Mouse (Mus musculus) frontal cortex, postnatal 36 days (tissue): ENCODE results near the gene Mtmr6.
"Not testable (repeated sequence)": the region's sequence is repeated elsewhere in the genome, so short reads cannot be mapped to it uniquely, and the experiment has no call there.

Experiments
- DNase-seq, 2 experiments: peaks; one replicate each; pipeline ENCODE4 v3.0.0; 2022; ENCODE audit warnings: low spot score in 2 of 2

The Mtmr6 gene

DNA sequence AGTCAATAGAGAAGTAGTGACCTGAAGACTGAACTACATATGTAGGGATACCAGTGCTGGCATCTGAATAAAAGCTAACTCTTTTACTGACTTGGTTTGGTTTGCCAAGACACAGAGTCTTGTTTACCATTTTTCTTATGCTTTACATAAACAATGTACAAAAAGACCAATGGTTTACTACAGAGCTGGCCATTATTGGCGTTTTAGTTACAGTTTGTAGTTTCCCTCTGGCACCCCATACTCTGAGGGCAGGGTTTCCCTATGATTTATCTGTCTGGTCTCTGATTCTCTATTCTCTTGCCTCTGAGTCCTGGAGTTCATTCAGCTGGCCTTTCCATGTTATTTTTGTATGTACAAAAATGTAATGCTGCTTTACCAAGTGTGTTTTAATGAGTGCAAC is 30.5 kb downstream of the Mtmr6 start:
- no peak for DNase-seq

DNA sequence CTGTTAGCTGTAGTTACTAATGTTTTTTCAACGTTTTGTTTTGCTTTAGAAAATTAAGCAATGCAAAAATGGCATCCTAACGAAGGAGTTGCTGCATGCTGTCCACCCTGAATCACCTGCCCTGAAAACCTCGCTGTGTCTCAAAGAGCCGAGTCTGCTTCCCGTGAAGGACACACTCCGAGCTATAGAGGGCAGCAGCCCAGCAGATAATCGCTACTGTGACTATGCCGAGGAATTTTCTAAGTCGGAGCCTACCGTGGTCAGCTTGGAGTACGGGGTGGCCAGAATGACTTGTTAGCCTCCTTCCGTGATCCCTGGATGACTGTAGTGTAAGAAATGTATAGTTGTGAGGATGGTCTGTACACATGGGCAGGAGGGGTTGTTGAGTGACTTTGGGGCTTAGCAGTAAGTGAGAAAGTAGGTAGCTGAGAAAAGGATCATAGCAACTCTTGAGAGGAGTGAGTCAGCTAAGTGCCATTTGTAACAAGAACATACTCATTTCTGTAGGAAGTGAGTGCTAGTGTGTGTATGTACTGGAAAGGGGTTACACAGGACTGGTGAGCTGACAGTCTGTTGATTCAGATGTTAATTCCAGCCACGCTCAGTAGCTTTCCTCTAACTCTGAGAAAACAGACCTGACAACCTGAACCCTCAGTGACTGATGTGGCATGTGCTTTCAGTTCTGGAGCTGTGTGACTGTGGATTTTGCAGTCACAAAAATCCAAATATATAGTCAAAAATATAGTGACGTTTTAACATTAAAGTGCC is 35.4 kb downstream of the Mtmr6 start:
- DNase-seq = peak in 1 of 2 experiments; percentile 13

DNA sequence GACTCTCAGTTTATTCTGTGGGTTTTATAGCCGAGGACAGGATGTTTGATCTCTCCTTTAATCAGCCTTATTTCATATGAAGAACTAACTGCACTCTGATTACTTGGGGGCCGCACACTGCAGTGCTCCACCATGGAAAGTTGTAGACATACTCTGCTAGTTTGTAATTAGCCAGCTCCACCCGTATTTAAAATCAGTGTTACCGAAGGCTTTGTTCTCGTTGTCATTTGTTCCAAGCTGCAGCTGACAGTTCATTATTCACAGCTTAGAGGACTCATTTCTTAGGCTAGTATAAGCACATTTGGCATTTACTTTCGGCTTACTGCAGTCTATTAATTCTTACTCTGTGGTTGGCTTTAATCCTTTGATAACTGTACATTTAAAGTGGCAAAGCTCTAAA is 36.0 kb downstream of the Mtmr6 start:
- no peak for DNase-seq

DNA sequence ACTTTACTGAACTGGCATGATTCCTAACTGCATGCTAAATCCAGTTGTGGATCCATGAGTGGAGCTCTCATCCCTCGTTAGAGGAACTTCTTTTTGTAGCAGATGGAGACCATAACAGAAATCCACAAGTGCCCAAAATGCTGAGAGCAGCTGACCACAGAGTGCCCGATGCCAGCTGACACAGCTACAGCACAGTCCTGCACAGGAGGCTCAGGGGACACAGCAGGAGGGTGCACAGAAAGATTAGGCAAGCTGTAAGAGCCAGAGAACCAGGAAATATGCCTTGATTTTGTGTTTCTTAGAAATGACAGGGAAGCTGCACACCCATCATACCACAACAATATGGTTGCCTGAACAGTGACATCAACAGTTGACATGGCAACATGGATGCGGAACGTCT is 37.4 kb downstream of the Mtmr6 start:
- DNase-seq = no peak

DNA sequence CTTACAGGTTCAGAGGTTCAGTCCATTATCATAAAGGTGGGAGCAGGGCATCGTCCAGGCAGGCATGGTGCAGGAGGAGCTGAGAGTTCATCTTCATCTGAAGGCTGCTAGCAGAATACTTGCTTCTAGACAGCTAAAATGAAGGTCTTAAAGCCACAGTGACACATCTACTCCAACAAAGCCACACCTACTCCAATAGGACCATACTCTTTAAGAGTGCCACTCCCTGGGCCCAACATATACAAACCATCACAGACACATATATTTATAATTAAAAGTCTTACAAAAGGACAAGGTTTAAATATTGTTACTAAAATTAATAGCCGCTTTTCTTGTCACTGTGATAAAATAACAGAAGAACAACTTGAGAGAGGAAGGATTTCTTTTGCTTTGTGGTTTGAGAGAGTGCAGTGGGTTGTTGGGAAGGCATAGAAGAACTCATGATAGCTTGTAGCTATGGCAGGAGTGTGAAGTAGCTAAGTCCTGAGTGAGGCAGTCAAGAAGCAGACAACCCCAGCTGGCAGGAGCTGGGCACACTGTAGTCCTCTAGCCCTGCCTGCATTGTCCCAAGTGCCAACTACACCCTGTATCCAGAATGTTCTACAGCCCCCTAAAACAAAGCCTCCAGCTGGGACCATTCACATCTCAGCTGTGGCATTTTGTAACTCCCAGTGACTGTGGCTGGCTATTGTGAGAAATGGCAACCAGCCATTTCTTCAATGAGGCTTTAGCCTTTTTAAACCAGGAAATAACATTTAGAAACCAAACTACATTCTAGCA is 39.6 kb downstream of the Mtmr6 start:
- no peak for DNase-seq

DNA sequence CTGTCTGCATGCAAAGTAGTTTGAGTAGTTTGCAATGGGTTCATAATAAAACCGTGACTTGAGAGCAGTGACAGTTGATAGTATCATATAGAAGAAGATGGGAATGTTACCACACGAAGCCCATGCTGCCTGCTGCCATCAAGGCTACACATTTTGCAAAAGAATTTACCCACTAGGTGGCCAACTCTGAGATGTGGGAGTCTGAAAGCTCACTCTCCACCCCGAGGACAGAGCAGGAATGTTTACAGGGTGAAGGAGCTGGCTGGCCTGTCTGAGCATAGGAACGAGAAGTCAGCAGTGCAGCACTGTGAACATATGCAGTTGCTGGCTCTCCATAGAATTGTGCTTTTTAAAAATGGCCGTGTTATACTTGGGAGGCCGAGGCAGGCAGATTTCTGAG is 43.1 kb downstream of the Mtmr6 start:
- no peak for DNase-seq

DNA sequence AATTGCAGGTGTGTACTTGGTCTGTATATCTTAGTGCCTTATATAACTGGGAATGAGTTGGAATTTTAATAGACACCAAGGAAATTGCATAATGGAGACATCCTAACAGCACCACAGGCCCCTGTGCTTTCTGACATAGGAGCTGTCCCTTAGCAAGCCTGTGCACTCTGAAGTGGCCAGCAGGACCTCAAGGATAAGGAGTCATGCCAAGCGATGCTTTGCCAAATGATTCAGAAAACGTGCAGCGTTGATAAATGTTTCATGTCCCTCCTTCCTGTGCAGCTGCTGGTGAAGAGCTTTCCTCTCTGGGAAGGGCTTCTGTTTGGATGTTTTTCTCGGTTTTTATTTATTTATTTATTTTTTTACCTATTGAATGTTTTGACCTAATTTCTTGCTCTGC is 45.7 kb downstream of the Mtmr6 start:
- no peak for DNase-seq

DNA sequence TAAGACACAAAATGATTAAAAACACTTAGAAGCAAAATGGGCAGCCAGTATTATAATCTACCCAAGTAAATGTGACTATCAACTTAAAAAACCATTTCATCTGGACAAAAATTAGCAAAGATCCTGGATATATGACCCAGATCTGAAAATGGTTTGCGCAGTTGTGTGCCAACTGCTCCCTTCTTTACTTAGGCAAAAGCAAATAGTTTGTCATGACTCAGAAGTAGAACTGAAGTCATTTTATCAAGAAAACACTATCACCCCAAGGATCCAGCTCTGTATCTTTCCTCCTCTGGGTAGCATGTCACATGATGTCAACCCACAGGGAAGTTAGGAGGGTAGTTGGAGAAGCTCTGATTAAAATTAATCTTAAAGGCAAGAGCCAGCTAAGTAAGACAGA is 54.2 kb downstream of the Mtmr6 start:
- DNase-seq = no peak

DNA sequence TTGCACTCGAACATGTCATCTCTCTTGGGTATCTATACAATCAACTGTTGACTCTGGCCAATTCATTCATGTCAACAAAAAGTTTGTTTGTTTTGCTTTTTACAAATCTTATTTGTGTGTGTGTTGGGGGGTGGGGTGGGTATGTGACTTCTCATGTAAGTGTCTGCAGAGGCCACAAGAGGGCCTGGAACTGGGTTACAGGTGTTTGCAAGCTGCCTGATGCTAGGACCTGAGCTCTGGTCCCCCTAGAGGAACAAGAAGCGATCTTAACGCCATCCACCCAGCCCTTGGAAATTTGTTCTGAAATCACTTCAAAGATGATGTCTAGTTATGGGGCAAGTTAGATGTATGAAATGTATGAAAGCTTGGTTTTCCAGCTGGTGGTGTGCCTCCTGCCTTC is 55.8 kb downstream of the Mtmr6 start:
- DNase-seq = no peak

DNA sequence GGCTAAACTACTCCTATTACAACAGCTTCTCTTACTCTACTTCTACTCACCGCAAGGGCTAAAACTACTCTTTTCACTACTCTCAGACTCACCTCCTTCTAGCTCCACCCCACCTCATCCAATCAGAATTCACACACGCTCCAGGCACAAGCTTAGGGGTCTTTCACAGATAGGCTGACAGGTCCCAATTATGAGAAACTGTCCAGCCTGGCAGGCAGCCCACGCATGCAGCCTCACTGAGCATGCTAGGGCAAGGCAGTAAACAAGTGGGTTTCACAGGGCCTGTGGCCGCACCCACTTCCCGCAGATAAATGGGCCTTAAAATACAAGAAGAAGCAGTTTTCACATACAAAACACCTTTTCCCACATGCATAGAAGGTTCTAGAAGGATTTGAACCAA is 75.0 kb downstream of the Mtmr6 start:
- not testable (repeated sequence) for DNase-seq

DNA sequence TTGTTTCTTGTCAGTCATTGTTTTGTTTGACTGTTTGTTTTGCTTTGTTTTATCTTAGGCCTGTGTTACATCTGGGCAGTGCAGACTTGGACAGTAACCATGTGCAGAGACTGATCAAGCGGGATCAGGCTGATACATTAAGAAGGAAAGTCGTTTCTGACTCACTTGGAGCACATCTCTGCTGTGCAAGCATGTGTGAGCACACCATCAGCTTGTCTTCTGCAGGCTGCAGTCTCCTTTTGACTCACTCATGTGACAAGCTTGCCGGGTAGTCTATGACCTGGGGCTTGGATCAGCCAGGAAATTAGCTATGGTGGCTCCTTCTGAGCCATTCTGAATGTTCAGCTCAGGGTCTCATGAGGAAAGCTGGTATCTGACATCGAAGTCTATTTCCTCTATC is 75.5 kb downstream of the Mtmr6 start:
- no peak for DNase-seq

DNA sequence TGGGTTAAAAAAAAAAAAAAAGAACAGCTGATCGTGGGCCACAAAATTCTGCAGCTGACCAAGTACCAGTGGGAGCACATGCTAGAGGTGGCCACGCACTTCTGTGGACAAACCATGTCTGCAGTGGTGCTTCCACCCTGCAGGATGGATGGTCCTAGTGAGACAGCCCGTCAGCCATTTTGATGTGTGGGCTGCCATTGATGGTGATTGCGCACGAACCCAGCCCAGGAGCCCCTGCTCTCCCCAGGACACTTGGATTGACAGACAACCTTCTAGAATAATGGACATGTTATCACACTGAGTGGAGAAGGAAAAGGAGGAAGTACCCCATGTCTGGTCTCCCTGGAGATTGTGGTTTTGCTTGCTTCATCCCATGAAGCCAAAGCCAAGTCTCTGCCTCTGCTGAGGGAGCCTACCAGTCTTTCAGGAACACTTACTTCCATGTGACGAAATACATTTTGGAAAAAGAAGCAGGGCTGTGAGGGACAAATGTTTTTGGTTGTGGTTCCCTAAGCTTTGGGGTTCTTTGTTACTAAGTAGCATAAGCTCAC is 80.4 kb downstream of the Mtmr6 start:
- DNase-seq = no peak
